Mouse (Mus musculus) cerebellum, adult 9-10 months (tissue): ENCODE measurements at regions not wholly inside any gene's neighbourhood (a gene's known extent, or its start where the extent isn't known, plus 50 kb on each side); places are given as distances from the start of the nearest gene placed in this dataset.
A peak's percentile ranks its signal among the peaks of the same experiment; 100 is the strongest.
"Not testable (repeated sequence)": the region's sequence is repeated elsewhere in the genome, so short reads cannot be mapped to it uniquely, and the experiment has no call there.

Experiments used
- DNase-seq: peaks from one replicate; pipeline ENCODE4 v3.0.0; 2022

DNA sequence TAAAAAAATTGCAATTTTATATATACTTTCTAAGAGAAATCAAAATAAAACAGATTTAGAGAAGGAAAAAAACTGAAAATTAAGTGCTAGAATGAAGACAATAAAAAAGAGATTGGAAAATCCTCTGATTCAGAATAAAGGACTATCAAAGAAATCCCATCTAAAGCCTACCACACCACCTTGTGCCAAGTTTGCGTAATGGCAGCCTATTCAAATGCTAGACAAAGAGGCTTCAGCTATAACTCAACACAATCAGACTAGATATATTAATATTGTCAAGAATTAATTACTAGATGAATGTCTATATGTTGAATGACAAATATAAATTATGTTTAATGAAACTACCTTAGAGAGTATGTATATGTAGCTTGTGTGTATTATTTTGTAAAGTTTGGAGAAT, 221.9 kb upstream of the Ascc3 start:
- peak; percentile 70 for DNase-seq

DNA sequence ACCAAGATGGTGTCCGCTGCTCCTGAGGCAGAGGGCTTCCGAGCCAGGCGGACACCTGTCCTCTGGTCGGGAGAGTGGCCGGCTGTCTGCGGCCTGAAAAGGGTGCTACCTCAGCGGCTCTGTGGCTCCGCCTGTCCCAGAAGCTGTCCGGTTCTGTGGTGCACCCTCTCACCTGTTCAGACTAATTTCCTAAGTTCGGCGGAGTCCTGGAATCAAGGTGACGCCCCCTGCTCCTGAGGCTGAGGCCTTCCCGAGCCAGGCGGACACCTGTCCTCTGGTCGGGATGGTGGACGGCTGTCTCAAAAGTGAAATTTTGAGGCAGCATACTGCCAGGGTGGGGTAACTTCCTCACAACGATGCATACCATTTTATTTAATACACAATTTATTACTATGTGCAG, 199.9 kb upstream of the Ascc3 start:
- DNase-seq = not testable (repeated sequence)
